Mouse (Mus musculus): ENCODE measurements around the gene Pus7. TPM values are rescaled to one million over a fixed set of nuclear protein-coding genes. Genes with fewer than 3 reads are reported as not detected.

The Pus7 gene
- total RNA-seq, 2 experiments from 2014 or later, result 14.6 to 17.7 TPM

GRCm38 (mm10) chr5:23787536-23788389 is 4.3 kb upstream of the Pus7 start, which contains the start of gene Rint1:
Rint1 (plus strand) TSS chr5:23787711.
- DNase-seq (ENCODE audit: low spot score in 2 of 2), result peak; percentile 93 to 98
- peak; percentile 99 for TF ChIP-seq CTCF (conservative IDR thresholded peaks at IDR 0.05)
- peak within 1 kb of the TSS; percentile 96 for H3K4me3 ChIP-seq
- H3K27ac ChIP-seq, result peak within 1 kb of the TSS; percentile 88

DNA sequence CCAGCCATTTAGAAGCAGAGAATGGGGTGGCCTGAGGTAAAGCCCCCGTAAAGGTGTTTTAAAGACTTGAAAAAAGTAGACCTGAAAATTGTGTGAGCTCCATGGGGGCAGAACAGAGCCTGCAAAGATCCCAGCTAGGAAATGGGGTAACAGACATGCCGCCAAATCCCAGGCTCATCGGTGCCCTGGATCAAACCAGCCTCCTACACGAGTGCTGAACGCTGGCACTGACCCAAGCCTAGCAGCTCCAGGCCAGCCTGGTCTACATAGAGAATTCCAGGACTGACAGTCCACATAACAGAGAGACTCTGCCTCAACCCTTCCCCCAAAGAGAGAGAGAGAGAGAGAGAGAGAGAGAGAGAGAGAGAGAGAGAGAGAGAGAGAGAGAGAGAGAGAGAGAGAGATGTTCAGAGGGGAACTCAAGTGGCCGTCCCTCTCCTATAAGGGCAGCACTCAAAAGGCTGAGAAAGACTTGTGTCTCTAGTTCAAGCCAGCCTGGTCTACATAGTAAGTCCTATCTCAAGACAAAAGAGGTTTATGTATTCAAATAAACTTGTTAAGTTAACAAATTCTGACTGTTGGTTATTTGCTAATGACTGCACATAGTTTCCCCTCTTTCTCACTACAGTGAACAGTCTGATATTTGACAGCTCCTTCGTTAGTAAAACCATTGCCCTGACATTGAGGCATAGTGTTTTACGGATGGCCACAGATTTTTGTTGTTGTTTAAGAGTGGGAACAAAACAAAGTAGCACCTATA is 1.3 kb downstream of the Pus7 start:
- no peak for DNase-seq (ENCODE audit: low spot score in 2 of 2)
- TF ChIP-seq CTCF (conservative IDR thresholded peaks at IDR 0.05), result no peak
- Histone ChIP-seq H3K4me3 (peak overlapping the region; percentile 92), H3K27ac (peak overlapping the region; percentile 80; the same call in 1 of the 2 replicates)

- Histone ChIP-seq H3K27ac (no peak overlapping the region), H3K4me3 (no peak overlapping the region)
- TF ChIP-seq CTCF (conservative IDR thresholded peaks at IDR 0.05), result no peak
- DNase-seq (ENCODE audit: low spot score in 2 of 2), result no peak
These were observed 2.3 kb downstream of the Pus7 start for GRCm38 (mm10) chr5:23781172-23781571.

DNA sequence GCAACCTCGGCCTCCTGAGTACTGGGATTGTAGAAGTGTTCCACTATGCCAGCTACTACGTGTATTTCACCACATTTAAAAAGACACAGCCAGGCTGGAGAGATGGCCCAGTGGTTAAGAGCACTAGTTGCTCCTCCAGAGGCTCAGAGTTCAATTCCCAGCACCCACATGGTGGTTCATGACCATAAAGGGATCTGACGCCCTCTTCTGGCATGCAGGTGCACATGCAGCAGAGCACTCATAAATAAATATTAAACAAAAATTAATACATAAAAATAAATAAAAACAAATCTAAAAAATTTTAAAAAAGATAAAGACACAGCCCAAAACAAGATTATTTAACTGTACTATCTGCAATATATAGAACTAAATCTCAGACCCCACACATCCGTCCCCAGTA is 3.0 kb downstream of the Pus7 start:
- peak; percentile 49 for TF ChIP-seq CTCF (conservative IDR thresholded peaks at IDR 0.05)
- H3K27ac ChIP-seq, result no peak overlapping the region
- DNase-seq (ENCODE audit: low spot score in 2 of 2), result no peak
- no peak overlapping the region for H3K4me3 ChIP-seq

DNA sequence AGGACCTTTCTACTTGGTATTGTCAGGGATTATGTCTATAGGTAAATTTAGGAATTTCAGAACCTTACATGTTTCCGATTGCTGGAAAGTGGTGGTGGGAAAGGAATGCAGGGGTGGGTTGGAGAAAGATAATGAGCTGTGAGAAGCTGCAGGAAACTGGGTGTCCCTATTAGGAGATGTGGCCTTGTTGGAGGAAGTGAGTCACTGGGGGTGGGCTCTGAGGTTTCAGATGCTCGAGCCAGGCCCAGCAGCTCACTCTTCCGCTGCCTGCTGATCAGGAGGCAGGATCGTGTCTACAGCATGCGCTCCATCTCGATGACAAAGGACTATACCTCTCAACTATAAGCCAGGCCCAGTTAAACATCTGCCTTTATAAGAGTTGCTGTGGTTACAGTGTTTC is 9.3 kb downstream of the Pus7 start:
- H3K4me3 ChIP-seq, result no peak overlapping the region
- no peak overlapping the region for H3K27ac ChIP-seq
- TF ChIP-seq CTCF (conservative IDR thresholded peaks at IDR 0.05), result no peak
- no peak for DNase-seq (ENCODE audit: low spot score in 2 of 2)

GRCm38 (mm10) chr5:23771105-23771504 is 12.4 kb downstream of the Pus7 start:
- DNase-seq (ENCODE audit: low spot score in 2 of 2), result no peak
- H3K4me3 ChIP-seq, result no peak overlapping the region
- TF ChIP-seq CTCF (conservative IDR thresholded peaks at IDR 0.05), result no peak
- no peak overlapping the region for H3K27ac ChIP-seq

GRCm38 (mm10) chr5:23764557-23764956 is 19.0 kb downstream of the Pus7 start:
- no peak for TF ChIP-seq CTCF (conservative IDR thresholded peaks at IDR 0.05)
- Histone ChIP-seq H3K27ac (peak overlapping the region; percentile 23; the same call in 1 of the 2 replicates), H3K4me3 (no peak overlapping the region)
- peak in 1 of 2 experiments; percentile 25 for DNase-seq (ENCODE audit: low spot score in 2 of 2)

DNA sequence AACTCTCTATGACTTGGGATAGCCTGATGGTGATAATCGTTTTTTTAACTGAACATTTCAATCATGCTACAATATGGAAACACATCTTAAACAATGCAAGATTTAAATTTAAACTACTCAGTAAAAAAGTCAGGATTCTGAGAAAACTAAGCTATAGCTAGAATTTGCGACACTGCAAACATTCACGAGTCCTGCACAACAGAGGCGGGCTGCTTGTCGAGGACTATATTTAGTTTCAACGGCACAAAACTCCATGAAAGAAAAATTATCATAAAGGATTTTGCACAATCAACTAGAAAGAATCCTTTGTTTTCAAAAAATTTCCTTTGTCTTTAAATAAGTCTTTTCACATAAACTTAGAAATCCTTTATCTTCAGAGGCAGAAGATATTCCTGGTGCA is 21.0 kb downstream of the Pus7 start:
- no peak overlapping the region for H3K27ac ChIP-seq
- no peak for TF ChIP-seq CTCF (conservative IDR thresholded peaks at IDR 0.05)
- H3K4me3 ChIP-seq, result no peak overlapping the region
- DNase-seq (ENCODE audit: low spot score in 2 of 2), result no peak

GRCm38 (mm10) chr5:23758633-23759032 is 24.9 kb downstream of the Pus7 start:
- Histone ChIP-seq H3K4me3 (no peak overlapping the region), H3K27ac (peak overlapping the region; percentile 84)
- DNase-seq (ENCODE audit: low spot score in 2 of 2), result peak in 1 of 2 experiments; percentile 43
- peak; percentile 80 for TF ChIP-seq CTCF (conservative IDR thresholded peaks at IDR 0.05)

DNA sequence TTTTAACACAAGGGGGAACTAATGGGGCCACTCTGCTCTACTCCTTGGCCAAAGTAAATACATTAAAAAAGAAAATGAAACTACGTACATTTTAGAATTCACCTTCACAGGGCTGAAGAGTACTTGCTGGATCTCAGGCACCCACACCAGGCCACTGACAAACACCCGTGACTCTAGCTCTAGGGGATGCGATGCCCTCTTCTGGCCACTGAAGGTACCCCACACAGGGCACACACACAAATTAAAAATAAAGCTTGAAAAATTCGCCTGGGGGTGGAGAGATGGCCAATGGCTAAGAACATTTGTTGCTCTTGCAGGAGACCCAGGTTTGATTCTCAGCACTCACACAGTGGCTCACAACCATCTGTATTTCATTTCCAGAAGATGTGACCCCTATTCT is 27.1 kb downstream of the Pus7 start:
- no peak overlapping the region for H3K4me3 ChIP-seq
- DNase-seq (ENCODE audit: low spot score in 2 of 2), result no peak
- TF ChIP-seq CTCF (conservative IDR thresholded peaks at IDR 0.05), result peak; percentile 48
- no peak overlapping the region for H3K27ac ChIP-seq

- H3K27ac ChIP-seq, result no peak overlapping the region
- no peak for TF ChIP-seq CTCF (conservative IDR thresholded peaks at IDR 0.05)
These were observed 27.9 kb downstream of the Pus7 start for GRCm38 (mm10) chr5:23755591-23755990.

GRCm38 (mm10) chr5:23749882-23750281 is 33.6 kb downstream of the Pus7 start:
- DNase-seq (ENCODE audit: low spot score in 2 of 2), result no peak
- Histone ChIP-seq H3K27ac (no peak overlapping the region), H3K4me3 (no peak overlapping the region)
- TF ChIP-seq CTCF (conservative IDR thresholded peaks at IDR 0.05), result peak; percentile 54

More at GRCm38 (mm10) chr5:23755591-23755990, 27.9 kb downstream of the Pus7 start:
- no peak overlapping the region for H3K4me3 ChIP-seq
- no peak for DNase-seq (ENCODE audit: low spot score in 2 of 2)

DNA sequence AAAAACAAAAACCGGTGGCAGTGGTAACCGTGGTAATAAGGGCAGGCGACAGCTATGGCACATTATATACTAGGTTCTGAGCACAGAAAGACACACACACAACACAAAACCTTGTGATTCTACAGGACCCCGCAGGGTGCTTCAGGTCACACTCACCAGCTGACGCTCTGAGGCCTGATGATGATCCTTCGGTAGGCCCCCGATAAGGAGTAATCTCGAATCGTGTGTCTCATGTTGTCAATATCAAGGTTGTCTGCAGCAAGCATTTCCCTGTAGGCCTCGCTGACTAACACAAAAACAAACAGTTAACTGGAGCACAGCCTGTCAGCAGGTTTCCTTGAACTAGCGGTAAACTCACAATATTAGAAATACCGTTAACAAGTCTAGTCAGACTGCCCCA is 40.2 kb downstream of the Pus7 start:
- TF ChIP-seq CTCF (conservative IDR thresholded peaks at IDR 0.05), result no peak
- no peak overlapping the region for H3K4me3 ChIP-seq
- H3K27ac ChIP-seq, result no peak overlapping the region
- DNase-seq (ENCODE audit: low spot score in 2 of 2), result no peak
